Mouse (Mus musculus) hindbrain, postnatal 0 days (tissue): Measurements from ENCODE around the gene Rab30. TPM values are rescaled to one million over a fixed set of nuclear protein-coding genes. Genes with fewer than 3 reads are reported as not detected.

ENCODE experiments used
- ATAC-seq: fragments of 200-750 bp; cut with Nextera tagmentation; 2 replicates; pipeline ENCODE4 v1.8.0; 2017; ENCODE audit warnings: mild to moderate bottlenecking, moderate TSS enrichment, moderate library complexity
- DNase-seq: peaks from one replicate; pipeline ENCODE4 v3.0.0-alpha.2; 2015; ENCODE audit warnings: low spot score
- H3K27ac ChIP-seq: fragments of 300-500 bp; sonication (generic); 2 replicates; pipeline ENCODE4 v1.5.1; 2014; ENCODE audit warnings: mild to moderate bottlenecking
- H3K27me3 ChIP-seq: fragments of 300-500 bp; sonication (generic); 2 replicates; pipeline ENCODE4 v1.6.1; 2014; ENCODE audit warnings: low read length, mixed read lengths; ENCODE audit not compliant: insufficient read depth
- H3K36me3 ChIP-seq: fragments of 300-500 bp; sonication (generic); 2 replicates; pipeline ENCODE4 v1.6.1; 2014; ENCODE audit warnings: low read length, mixed read lengths; ENCODE audit not compliant: insufficient read depth
- H3K4me1 ChIP-seq: fragments of 300-500 bp; sonication (generic); 2 replicates; pipeline ENCODE4 v1.6.1; 2014; ENCODE audit warnings: antibody characterized with exemption, low read length, mixed read lengths; ENCODE audit not compliant: insufficient read depth
- H3K4me2 ChIP-seq: fragments of 300-500 bp; sonication (generic); 2 replicates; pipeline ENCODE4 v1.6.1; 2014; ENCODE audit warnings: low read depth, mild to moderate bottlenecking, low read length, moderate library complexity, mixed read lengths
- H3K4me3 ChIP-seq: fragments of 300-500 bp; sonication (generic); 2 replicates; pipeline ENCODE4 v1.5.1; 2014; ENCODE audit warnings: low read length
- H3K9ac ChIP-seq: fragments of 300-500 bp; sonication (generic); replicated peaks from 2 replicates; pipeline ENCODE4 v1.6.1; 2014; ENCODE audit warnings: mild to moderate bottlenecking, low read length, moderate library complexity, mixed read lengths
- H3K9me3 ChIP-seq: fragments of 300-500 bp; sonication (generic); 2 replicates; pipeline ENCODE4 v1.6.1; 2016; ENCODE audit warnings: low read length, mixed read lengths
- CTCF ChIP-seq: IDR thresholded peaks from 2 replicates; pipeline ENCODE4 v1.5.1; 2016; ENCODE audit warnings: antibody characterized with exemption, control low read depth, low read depth
- WGBS: fragments of 180-500 bp; shearing (Covaris S2); extraction: QIAGEN DNeasy Blood & Tissue Kit; methylation state at CpG from one replicate; pipeline ENCODE4 v1.1.7; 2014; 5-methylcytosine and 5-hydroxymethylcytosine counted together
- polyA plus RNA-seq: library from polyadenylated mRNA; unstranded; fragments of >200 nt; fragmentation: Nextera tagmentation; extraction: Ambion mirVana; gene quantifications from 2 replicates; pipeline ENCODE4 v1.2.1, GENCODE M21; 2015
- total RNA-seq: library from RNA; depleted of rRNA; stranded (reverse); fragments of >200 nt; gene quantifications from 2 replicates; pipeline ENCODE4 v1.2.3, GENCODE M21; 2014

Gene Rab30
- total and polyA plus RNA-seq, 2 experiments from 2014 or later: 21.8 to 33.2 TPM

DNA sequence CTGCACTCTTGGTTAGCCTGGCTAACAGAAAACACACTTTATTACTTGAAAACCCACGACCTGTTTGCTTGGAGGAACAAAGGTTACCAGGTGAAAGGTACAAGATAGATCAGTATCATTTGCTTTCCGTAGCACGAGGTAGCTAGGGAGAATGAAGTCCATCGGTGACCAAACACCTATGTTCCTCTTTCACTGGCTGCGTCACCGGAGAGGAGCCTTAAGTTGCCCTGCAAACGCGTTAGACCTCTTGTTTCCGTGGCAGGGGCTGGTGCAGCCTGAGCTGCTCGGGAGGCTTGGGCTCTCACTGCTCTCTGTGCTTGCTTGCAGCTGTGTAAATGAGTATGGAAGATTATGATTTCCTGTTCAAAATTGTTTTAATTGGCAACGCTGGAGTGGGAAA lies 78.3 kb downstream of the Rab30 start:
- ATAC-seq (no peak), DNase-seq (no peak)
- no peaks in the 10 kb centered on the region for H3K4me1 ChIP-seq
- H3K36me3 ChIP-seq: no peaks in the 10 kb centered on the region
- no peak overlapping the region for H3K9ac ChIP-seq
- no peaks in the 10 kb centered on the region for H3K27me3 ChIP-seq
- 83% methylated on average over 11 of the region's 11 CpGs for WGBS
- no peak for TF ChIP-seq CTCF
- no peak overlapping the region for H3K4me2 ChIP-seq
- no peaks in the 10 kb centered on the region for H3K9me3 ChIP-seq
- no peak overlapping the region for H3K27ac ChIP-seq
- no peak overlapping the region for H3K4me3 ChIP-seq

DNA sequence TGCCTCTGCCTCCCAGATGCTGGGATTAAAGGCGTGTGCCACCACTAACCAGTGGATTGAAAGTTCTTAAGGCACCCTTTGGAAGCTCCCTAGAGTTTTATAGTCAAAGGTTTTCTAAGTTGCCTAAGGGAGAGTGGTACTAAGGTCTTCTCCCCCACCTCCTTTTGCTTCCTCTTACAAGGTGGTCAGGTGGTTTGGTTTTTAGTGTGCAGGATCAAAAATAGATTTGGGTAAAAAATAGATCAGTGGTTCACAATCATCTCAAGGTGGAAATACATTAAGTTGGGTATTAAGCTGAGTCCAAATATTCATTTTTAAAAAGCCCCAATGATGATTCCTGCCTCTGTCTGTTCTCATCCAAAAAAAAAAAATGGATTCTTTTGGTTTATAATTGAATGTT lies 79.0 kb downstream of the Rab30 start:
- H3K27ac ChIP-seq: no peak overlapping the region
- no peaks in the 10 kb centered on the region for H3K4me1 ChIP-seq
- H3K9me3 ChIP-seq: no peaks in the 10 kb centered on the region
- no peak overlapping the region for H3K9ac ChIP-seq
- no peak overlapping the region for H3K4me3 ChIP-seq
- no peak for ATAC-seq
- H3K27me3 ChIP-seq: no peaks in the 10 kb centered on the region
- 95% methylated on average over 1 of the region's 1 CpGs for WGBS
- no peak for DNase-seq
- no peak for TF ChIP-seq CTCF
- H3K4me2 ChIP-seq: no peak overlapping the region
- no peaks in the 10 kb centered on the region for H3K36me3 ChIP-seq

DNA sequence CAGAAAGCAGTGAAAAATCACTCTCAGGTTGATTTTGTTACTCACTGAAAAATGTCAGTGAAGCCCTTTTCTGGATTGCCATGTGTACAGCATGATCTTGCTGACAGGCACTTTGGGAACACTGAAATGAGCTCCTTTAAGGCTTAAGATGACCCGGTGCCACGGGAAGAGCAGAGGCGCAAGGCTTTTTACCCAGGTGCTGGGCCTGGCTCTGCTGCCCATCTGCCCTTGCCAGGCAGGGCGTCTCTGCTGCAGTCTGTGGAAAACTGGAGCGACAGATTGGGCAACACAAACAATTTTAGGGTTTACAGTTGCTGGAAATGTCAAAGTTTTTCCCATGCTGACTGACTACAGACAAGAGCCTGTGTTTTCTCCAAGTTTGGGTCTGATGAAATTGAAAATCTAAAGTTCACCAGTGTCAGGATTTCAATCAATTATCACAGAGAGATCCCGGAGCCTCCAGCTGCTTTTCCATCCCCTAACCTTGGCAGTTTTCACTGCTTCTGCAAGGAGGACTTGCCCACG lies 79.6 kb downstream of the Rab30 start:
- no peak overlapping the region for H3K4me2 ChIP-seq
- H3K4me1 ChIP-seq: no peaks in the 10 kb centered on the region
- WGBS: 69% methylated on average over 7 of the region's 7 CpGs
- TF ChIP-seq CTCF: no peak
- H3K4me3 ChIP-seq: no peak overlapping the region
- H3K9me3 ChIP-seq: no peaks in the 10 kb centered on the region
- no peaks in the 10 kb centered on the region for H3K27me3 ChIP-seq
- DNase-seq (no peak), ATAC-seq (no peak)
- no peak overlapping the region for H3K27ac ChIP-seq
- H3K36me3 ChIP-seq: no peaks in the 10 kb centered on the region
- no peak overlapping the region for H3K9ac ChIP-seq

DNA sequence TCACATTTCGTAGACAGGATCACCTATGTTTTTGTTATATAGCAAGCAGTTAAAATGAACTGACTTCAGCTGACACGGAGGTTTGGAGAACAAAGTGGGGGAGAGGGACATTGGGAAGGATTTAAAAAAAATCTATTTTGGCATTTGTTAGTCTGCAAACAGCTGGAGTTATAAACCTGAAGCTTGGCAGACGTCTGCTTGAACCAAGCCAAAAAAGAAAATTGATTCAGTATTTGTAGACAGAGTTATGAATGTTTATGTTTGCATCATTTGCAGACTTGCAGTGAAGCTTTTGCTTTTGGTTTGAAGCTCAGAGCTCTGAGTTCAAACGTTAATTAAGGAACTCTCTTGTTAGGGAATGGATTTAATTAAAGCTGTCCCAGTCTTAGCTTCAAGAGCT lies 80.5 kb downstream of the Rab30 start:
- TF ChIP-seq CTCF: no peak
- no peak overlapping the region for H3K27ac ChIP-seq
- no peak for ATAC-seq
- no peak overlapping the region for H3K9ac ChIP-seq
- no peaks in the 10 kb centered on the region for H3K9me3 ChIP-seq
- H3K27me3 ChIP-seq: no peaks in the 10 kb centered on the region
- no peak for DNase-seq
- no peaks in the 10 kb centered on the region for H3K4me1 ChIP-seq
- H3K4me3 ChIP-seq: no peak overlapping the region
- H3K36me3 ChIP-seq: no peaks in the 10 kb centered on the region
- WGBS: 48% methylated on average over 4 of the region's 4 CpGs
- no peak overlapping the region for H3K4me2 ChIP-seq

DNA sequence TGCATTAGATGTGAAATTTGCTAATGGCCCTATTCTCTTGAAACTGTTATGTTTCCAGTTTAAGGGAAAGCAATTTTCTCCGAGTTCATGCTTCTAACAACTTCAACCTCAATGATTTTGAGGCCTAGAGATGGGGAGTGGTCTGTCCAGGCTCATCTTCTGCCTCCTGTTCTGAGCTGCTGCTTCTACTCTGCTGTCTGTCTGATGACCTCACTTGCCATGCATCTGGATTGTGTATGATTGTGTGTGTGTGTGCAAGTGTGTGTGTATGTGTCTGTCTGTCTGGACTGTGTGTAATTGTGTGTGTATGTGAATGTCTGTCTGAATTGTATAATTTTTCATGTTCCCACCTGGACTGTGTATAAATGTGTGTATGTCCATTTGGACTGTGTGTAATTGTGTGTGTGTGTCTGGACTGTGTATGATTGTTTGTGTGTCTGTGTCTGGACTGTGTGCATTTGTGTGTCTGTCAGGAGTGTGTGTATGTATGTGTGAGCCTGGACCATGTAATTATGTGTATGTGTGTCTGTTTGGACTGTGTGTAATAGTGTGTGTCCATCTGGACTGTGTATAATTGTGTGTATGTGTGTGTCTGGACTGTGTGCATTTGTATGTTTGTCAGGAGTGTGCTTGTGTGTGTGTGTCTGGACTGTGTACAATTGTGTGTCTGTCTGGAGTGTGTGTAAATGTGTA lies 81.2 kb downstream of the Rab30 start:
- H3K4me3 ChIP-seq: no peak overlapping the region
- H3K36me3 ChIP-seq: no peaks in the 10 kb centered on the region
- H3K4me1 ChIP-seq: no peaks in the 10 kb centered on the region
- no peak for DNase-seq
- no peaks in the 10 kb centered on the region for H3K9me3 ChIP-seq
- TF ChIP-seq CTCF: no peak
- no peak overlapping the region for H3K4me2 ChIP-seq
- 58% methylated on average over 1 of the region's 1 CpGs for WGBS
- peak; percentile 45; the same call in 1 of the 2 replicates for ATAC-seq
- H3K27ac ChIP-seq: no peak overlapping the region
- H3K27me3 ChIP-seq: no peaks in the 10 kb centered on the region
- no peak overlapping the region for H3K9ac ChIP-seq

DNA sequence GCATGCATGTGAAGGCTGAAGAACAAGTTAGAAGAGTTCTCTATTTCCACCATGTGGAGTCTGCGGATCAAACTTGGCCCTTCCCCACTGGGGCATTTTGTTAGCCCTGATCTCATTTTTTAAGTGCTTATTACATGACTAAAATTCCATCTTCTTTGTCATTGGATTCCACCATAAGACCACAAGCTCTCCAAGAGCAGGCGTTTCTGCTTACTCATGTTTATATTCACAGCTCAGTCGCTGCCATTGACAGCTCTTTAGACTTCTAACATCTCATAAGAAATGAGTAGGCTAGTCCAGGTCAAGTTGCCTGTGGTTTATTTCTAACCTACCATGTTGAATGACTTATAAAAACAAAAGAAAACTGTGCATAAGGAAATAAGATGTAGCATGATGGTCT lies 84.8 kb downstream of the Rab30 start:
- DNase-seq: no peak
- no peak for ATAC-seq
- no peak overlapping the region for H3K27ac ChIP-seq
- TF ChIP-seq CTCF: no peak
- no peak overlapping the region for H3K9ac ChIP-seq
- no peaks in the 10 kb centered on the region for H3K9me3 ChIP-seq
- WGBS: 95% methylated on average over 3 of the region's 3 CpGs
- no peaks in the 10 kb centered on the region for H3K27me3 ChIP-seq
- H3K4me2 ChIP-seq: no peak overlapping the region
- H3K4me3 ChIP-seq: no peak overlapping the region
- H3K36me3 ChIP-seq: 0 out of 2 replicates have a peak, but pooled peaks cover 3% of the 10 kb centered on the region
- H3K4me1 ChIP-seq: no peaks in the 10 kb centered on the region

DNA sequence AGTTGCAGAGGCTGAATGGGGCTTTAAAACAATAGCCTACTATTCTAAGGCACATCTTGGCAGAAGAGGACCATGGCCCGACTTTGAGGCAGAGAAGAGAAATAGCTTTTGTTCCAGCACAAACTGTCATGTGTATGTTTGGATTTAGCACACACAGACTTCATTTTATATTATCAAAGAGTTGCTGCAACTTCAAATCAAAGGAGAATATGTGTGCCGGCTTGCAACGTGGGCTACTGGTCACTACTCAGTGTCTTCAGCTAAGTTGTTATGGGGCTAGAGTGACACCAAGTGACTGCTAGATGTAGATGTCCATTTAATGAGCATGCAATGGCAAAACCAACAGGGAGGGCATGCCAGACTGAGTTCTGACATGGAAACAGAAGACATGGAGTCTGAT lies 86.6 kb downstream of the Rab30 start:
- no peaks in the 10 kb centered on the region for H3K9me3 ChIP-seq
- peak; percentile 63 for DNase-seq
- 24% methylated on average over 3 of the region's 3 CpGs for WGBS
- no peaks in the 10 kb centered on the region for H3K4me1 ChIP-seq
- no peak overlapping the region for H3K9ac ChIP-seq
- 0 out of 2 replicates have a peak, but pooled peaks cover 3% of the 10 kb centered on the region for H3K36me3 ChIP-seq
- TF ChIP-seq CTCF: peak; percentile 67
- ATAC-seq: peak; percentile 76; the same call in 1 of the 2 replicates
- H3K27me3 ChIP-seq: no peaks in the 10 kb centered on the region
- H3K4me3 ChIP-seq: no peak overlapping the region
- no peak overlapping the region for H3K27ac ChIP-seq
- H3K4me2 ChIP-seq: no peak overlapping the region
